Mouse (Mus musculus) spleen, postnatal 4 days (tissue): Measurements from ENCODE around the gene Nfic.
"Not testable (repeated sequence)": the region's sequence is repeated elsewhere in the genome, so short reads cannot be mapped to it uniquely, and the experiment has no call there.

ENCODE experiments used
- DNase-seq, 2 experiments: peaks; one replicate each; pipeline ENCODE4 v3.0.0; 2022; ENCODE audit warnings: low spot score in 2 of 2

Gene Nfic

DNA sequence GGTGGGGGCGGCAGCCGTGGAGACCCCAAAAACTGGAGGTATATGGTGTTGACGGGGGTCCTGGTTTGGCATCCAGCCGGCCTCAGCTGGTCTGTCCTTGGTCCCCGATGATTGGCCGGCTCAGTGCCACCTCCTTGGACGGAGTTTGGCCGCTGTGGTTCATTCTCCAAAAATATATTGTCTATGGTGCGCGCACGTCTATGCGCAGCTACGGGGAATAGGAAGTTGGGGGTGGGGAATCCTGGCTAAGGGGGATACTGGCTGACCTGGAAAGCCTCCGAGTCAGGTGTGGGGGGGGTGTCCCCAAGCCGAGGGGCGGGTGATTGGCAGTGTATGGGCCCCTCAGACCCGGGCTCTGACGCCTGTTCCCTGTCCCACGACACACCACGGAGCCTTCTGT, 5.0 kb upstream of the Nfic start:
- DNase-seq = peak in 1 of 2 experiments; percentile 55

DNA sequence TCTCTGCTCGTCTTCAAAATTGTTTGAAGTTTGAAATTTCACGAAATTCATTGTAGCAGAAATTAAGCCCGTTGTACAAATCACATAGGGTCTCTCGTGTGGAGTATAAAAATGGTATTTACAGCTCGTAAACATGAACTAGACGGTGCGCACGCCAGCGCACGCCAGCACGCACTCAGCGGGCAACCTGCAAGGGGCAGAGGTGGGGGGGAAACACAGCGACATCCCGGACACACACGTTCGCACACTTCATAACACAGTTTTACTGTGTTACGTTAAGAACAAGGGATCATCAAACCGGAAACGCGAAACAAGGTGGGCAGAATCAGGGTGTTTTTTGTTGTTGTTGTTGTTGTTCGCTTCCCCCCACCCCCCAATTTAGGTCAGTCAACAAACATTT, 4.0 kb upstream of the Nfic start:
- DNase-seq = no peak

DNA sequence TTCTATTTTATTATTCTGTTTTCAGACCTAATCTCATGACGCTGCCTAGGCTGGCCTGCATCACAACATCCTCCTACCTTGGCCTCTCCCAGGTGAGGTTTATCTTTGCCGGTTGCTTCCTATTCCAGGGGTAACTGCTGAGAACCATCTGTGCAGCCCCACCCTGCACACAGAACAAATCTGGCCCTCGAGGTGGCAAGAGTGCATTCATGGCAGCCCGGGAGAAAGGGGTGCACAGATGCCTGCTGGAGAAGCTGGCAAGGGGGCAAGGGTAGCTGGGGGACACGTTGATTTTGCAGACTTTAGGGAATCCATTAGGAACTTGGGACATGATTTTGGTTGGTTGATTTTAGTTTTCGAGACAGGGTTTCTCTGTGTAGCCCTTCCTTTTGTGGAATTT, 2.8 kb upstream of the Nfic start:
- no peak for DNase-seq

DNA sequence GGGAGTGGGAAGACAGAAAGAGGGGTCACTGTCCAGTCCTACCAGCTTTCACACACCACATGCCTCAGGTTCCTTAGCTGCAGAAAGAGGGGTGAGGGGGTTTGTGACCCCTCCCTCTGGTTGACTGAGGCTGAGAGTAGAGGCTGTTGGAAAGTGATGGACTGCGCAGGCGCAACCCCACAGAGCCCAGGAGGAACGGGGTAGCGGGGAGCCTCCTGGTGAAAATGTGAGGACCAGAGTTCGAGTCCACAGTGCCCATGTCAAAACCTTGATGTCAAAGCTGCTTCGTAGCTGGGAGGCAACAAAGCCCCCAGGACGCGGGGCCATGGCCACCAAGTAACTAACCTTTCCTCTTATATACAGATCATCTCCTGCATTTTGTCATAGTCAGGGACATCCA, 2.2 kb upstream of the Nfic start:
- DNase-seq = peak in 1 of 2 experiments; percentile 59

DNA sequence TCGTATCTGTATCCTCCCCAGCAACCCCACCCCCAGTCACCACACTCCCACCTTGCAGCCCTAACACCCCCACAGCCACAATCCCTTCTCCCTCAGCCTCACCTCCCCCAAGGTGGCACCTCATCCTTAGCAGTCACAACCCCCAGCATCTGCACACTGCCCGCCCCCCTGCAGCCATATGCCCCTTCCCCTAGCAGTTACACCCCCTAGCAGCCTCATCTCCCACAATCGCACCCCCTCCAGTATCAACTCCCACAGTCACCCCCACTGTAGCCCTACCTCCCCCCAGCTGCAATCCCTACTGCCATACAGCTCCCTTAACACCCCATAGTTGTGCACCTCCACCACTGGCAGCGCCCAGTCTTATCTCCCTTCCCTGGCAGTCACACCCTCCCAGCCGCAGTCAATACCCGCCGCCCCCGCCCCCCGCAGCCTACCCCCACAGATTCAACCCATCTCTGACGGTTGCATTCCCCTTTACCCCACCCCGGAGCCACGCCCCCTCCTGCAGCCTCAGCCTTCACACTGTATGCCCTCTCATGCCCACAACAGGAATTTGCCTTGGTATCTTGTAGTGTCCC, 1.6 kb upstream of the Nfic start:
- DNase-seq = peak in 1 of 2 experiments; percentile 56

DNA sequence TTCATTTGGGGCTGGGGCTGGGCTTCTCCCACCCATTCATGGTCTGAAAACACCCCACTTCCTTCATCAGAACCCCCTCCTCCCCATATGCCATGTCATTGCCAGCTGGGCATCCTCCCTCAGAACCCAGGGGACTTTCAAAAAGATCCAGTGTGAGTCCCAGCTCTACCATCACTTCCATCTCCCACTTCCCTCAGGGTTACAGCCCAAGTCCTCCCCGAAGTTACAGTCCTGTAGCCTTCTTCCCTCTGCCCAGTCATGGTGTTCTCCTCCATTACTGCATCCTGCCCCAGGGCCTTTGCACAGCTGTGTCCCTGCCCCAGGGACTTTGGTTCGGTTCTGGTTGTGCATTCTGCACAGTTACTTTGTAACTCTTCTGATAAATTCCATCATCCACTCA, 1.3 kb downstream of the Nfic start:
- DNase-seq = no peak

DNA sequence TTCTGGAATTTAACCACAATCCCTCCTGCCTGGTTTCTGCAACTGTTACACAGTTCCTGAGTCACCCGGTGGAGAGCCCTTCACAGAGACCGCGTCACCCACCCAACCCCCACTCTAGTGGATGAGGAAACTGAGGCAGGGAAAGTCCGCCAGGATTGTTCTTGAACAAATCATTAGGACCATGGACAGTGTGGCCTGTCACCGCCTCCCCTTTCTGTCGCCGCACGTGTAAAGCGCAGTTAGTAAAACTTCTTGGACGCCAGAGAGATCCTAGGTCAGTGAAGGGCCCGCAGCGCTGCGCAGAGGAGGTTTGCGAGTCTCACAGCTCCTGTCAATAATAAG, 2.5 kb downstream of the Nfic start:
- peak in 1 of 2 experiments; percentile 53 for DNase-seq

DNA sequence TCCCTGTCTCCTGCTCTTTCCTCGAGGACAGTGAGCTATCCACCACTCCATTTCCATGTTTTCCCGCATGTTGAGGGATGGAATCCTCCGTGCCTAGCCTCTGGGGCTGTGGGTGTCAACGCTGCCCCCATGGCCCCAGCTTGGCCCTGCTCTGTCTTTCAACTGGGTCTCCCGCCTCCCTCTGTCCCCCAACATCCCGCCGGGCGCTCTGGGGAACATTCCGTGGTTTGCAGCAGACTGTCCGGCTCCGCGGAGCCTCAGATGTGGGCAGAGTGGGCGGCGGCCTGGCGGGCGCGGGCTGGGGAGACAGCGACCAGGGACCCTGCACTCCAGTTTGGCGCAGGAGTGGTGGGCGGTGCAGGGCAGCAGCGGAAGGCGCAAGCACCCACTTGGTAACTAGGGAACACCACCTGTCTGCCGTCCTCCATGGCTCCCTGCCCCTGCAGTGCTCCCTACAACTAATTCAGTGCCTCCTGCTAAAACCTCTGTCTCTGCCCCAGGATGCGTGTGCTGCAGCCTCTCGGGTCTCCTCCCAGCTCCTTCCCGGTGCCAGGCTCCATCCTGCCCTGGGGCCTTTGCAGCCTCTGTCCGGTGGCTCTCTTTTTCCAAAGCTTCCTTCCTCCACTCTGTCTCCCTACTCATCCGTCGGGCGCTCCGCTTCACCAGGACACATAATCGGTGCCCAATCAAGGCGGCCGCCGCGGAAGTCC, 3.0 kb downstream of the Nfic start:
- peak in 1 of 2 experiments; percentile 63 for DNase-seq

DNA sequence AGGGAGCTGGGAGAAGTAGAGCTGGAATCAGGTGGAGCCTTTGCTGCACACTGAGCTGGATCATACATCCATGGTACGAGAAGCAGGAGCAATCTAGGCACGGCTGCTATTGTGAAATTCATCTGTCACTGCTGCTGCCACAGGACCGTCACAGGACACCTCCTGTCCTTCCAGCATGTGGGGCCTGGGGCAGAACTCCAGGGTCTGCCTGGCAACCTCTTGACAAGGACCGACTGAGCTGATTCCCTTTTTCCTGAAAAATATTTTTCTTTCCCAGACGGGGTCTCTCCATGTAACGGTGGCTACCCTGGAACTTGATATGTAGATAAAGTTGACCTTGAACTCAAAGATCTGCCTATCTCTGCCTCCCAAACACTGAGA, 4.1 kb downstream of the Nfic start:
- no peak for DNase-seq

DNA sequence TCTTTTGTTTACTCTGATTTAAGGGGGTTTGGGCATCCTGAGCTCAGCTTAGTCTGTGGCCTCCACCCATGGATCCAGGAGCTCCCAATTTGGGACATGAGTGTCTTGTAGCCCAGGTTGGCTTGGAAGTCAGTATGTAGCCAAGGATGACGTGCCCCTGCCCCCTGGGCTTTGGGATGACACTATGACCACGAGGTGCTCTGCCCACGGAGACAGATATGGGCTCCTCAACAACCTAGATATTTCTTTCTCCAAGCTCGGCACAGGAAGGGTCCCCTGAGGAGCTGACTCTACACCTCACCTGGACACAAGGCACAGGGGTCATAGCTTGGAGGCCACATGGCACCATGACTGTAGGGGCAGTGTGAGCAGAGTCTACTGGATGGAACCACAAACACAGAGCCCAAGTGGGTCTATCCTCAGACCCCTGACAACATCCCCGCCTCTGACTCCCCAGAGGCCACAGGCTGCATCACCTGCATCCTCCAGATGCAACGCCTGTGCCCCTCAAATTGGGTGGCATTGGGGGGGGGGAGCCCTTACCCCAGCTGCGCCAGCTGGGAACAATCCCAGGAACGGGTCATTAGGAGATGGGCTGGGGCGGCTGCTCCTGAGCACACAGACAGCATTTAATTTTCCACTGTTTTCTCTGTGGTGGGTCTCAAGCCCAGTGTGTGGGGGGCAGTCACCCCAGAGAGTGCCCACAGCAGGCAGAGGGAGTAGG, 4.6 kb downstream of the Nfic start:
- peak in 1 of 2 experiments; percentile 56 for DNase-seq

DNA sequence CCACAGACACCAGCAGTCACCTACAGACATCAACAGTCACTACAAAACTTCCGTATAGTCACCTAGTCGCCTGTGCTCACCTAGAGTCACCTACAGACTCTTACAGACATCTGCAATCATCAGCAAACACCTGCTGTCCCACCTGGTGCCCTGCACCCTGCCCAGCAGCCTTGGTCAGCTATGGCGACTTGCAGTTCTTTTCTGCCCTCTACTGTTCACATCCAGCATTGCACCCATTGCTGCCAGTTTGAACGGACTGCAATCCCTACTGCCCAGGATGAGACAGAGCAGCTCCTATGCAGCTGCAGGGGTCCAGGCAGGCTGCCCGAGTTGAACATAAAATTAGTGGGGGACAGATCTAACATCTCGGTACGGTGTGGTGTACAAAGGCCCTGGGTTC, 5.3 kb downstream of the Nfic start:
- DNase-seq = peak; percentile 82 to 93

DNA sequence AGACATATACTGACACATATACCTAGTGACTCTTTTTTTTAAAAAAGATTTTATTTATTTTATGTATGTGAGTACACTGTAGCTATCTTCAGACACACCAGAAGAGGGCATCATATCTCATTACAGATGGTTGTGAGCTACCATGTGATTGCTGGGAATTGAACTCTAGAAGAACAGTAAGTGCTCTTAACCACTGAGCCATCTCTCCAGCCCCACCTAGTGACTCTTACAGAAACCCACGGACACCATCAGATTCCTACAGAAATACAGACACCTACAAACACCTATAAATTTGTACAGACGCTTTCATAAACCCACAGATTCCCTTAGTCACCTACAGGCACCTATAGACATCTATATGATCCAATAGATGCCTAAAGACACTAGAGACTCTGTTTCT, 9.9 kb downstream of the Nfic start:
- DNase-seq = not testable (repeated sequence)

DNA sequence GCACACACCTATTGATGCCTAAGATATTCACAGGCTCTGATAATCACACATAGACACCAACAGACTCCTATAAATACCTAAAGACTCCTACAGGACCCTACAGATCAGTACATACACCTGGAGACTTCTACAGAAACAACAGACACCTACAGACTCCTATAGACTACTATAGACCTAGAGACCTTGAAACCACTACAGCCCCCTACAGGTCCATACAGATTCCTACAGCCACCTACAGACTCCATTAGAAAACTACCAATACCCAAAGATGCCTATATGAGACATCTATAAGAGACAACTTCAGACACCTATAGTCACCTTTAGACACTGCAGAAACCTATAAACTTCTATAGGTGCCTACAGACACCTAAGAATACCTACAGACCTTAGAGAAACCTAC, 14.4 kb downstream of the Nfic start:
- no peak for DNase-seq

DNA sequence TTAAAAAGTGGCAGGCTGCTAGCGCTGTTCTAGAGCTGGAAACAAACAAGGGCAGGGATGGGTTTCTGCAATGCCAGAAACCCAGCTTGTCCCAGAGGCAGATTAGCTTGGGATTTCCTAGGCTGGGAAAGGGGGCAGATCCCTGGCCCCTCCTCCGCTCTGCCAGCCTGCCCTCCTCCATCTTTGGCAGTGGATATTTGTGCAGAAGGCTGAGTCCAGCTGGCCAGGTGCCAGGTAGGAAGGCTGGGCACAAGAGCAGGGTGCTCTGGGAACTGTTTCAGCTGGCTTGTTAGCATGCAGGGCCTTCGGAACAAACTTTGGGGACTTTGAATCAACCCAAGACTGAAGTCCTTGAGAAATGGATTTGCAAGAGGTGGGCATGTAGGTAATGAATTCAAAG, 20.0 kb downstream of the Nfic start:
- DNase-seq = peak in 1 of 2 experiments; percentile 14

DNA sequence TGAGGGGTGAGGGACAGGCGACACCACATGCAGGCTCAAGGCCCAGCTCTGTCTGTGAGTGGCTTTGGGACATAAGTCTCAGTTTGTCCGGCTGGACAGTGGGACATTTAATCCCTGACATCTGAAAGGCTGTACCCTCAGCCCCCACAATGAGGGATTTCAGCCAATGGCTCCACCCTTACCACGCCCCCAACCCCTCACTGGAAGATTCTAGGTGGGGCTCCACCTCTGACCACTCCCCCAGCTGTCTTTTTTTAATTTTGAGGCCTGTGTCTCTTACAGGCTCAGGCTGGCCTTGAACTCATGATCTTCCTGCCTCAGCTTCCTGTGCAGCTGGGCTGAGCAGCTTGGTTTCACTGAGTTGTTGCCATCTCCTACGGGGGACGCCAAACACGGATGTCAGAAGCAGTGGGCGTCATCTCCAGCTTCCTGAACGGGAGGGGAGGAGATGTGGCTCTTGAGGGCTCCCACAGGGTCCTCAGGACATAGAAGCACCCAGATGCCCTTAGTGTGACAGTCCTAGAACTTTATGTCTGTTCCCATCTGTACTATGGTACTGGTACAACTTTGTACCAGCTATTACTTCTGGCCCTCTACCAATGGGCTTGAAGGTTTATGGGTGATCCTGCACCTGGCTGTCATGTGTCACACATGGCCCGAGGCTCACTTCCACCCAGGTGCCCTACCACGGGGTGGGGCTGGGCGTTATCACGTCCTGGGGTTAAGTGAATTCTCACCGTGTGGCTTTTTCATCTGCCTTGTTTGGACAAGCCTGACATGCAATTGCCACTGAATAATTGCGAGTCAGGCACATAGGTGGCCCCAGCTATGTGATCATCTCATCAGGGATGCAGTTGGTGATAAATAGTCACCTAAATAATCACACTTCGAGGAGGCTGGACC, 20.8 kb downstream of the Nfic start:
- DNase-seq = peak; percentile 34 to 68

DNA sequence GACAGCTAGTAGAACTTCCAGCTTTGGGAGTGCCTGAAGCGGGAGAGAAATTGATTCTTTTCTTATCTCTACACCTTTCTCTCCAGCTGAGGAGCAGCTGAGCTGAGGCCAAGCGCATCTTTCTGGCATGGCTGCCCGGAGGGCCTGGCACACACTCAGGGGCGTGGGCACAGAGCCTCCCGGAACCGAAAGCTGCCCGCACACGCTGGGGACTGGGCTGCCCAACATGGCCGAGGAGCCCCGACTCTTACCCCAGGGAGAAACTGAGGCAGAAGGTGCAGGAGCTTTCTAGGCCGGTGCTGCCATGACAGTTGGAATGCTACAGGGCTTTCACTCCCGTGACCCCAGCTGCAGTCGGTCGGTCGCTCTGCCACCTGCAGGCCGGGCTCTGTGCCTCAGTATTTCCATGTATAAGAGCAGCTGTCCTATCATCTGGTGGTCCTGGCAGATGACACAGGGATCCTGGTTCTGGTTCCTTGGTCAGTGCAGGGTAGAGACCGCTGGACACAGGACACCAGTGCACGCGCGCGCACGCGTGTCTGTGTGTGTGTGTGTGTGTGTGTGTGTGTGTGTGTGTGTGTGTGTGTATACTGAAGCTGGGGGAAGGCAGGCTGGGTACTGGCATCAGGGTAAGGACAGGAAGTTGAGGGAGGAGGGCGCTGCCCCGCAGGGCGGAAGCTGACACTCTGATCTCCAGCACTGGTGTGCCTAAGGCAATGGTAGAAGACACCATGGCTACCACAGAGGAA, 21.7 kb downstream of the Nfic start:
- DNase-seq = peak; percentile 48 to 68

DNA sequence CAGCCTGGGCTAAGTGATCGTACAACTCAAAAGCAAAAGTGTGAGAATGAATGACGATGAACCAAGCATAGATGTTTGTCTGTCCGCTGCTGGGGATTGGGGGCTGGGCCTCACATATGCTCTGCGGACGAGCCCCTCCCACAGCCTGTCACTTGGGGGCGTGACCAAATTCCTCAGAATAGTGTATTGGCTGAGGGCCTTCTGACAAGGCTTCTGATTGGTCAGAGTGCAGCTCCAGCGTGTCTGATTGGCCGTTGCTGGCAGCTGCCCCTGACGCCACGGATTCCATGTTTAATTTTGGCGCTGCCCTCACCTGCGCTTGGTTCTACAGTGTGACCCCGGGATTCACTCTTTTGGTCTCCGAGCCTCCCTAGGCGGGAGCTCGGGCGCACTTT, 22.6 kb downstream of the Nfic start:
- DNase-seq = peak; percentile 90

DNA sequence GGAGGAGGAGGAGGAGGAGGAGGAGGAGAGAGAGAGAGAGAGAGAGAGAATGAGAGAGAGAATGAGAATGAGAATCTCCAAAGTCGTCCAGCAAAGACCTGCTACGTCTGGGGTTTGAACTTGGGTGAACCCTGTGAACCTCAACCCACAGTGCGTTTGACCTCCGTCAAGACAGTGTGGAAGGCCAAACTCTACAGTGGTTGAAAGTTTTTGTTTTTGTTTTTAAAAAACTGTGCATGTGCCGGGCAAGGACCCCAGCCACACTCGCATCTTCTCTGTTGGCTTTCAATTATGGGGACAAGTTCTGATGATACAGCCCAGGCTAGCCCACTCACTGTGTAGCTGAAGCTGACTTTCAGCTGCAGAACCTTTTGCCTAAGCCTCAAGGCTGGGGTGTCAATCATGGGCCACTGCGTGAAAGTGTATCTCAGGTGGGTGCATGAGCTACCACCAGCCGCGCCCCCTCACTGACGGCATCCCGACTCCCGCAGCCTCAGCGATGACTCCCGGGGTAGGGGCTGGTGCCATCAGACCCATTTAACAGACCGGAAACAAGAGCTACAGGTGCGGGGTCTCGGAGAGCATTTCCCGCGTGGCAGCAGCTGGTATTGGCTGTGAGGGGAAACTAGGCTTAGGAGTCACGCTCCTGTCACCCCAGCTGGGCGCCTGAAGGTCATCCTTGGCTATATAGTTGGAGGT, 23.1 kb downstream of the Nfic start:
- peak in 1 of 2 experiments; percentile 70 for DNase-seq

DNA sequence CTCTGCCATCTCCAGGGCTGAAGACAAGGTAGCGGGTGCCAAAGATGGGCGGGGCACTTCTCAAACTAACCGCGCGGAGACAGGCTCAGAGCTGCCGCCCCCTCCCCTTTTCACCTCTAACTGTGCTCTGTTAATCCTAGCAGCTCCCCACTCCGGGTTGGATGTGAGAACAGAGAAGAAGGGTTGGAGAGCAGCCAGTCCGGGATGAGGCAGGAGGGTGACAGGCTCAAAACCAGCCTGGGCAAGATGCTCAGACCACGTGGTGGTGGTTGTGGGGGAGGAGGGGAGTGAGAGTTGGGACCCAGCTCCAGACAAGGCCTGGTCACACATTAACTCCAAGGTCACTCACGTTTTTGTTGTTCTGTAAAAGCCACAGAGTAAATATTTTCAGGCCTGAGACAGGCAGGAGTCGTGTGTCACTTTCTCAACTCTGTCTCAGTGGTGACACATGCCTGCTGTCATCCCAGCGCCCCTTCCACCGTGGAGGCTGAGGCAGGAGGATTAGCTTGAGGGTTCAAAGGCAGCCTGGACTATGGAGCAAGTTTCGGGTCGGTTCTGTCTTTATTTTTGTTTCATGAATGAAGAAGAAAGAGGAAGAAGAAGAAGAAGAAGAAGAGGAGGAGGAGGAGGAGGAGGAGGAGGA, 23.8 kb downstream of the Nfic start:
- peak; percentile 23 to 61 for DNase-seq

DNA sequence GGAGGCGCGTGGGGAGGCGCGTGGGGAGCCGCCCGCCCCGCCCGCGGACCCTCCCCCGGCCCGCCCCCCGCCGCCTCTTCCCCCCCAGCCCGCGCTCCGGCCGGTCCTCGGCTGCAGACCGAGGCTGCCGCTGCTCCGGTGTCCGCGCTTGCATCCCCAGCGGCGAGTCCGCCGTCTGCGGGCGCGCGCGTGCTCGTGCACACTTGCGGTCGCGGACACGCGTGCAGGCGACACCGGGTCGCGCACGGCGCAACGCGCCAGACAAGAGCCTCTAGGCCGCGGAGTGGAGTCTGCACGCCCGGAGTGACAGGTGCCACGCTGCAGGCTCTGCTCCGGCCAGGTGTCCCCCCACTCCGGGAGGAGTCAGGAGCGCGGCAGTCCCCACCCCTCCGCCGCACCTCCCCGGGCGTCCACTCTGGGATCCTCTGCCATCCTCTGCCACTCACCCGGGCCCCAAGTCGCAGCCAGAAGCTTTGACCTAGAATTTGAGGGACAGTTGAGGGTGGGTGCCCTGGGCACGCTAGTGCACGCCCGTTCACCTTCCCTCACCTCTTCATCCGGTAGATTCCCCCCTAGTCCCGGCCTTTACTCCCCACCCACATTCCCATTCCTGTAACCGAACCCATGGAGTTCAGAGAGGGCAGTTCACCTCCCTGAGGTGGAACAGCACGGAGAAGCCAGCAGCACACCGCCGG, 24.5 kb downstream of the Nfic start:
- peak; percentile 40 to 79 for DNase-seq
